Mouse (Mus musculus): ENCODE results near the gene Cdkl1. TPM values are rescaled to one million over a fixed set of nuclear protein-coding genes. Genes with fewer than 3 reads are reported as not detected.
A peak's percentile ranks its signal among the peaks of the same experiment; 100 is the strongest.

The Cdkl1 gene
- polyA plus RNA-seq, 1 experiment from 2014 or later, result 2.3 TPM

- 24% methylated on average over 10 of the region's 10 CpGs for WGBS
- peak; percentile 69; the same call in 1 of the 2 replicates for ATAC-seq (ENCODE audit: low FRiP score, low TSS enrichment)
- TF ChIP-seq CTCF (IDR thresholded peaks at IDR 0.05; ENCODE audit: low read depth), result no peak; the same call in 1 of the 2 replicates
- TF ChIP-seq EP300 (optimal IDR thresholded peaks at IDR 0.05), result no peak
Observed at GRCm38 (mm10) chr12:69751864-69752341, 39.2 kb downstream of the Cdkl1 start.

GRCm38 (mm10) chr12:69744138-69744537, 46.9 kb downstream of the Cdkl1 start:
- H3K9ac ChIP-seq (ENCODE audit: low read length), result no peak overlapping the region
- no peak overlapping the region for H3K4me2 ChIP-seq (replicated peaks; ENCODE audit: low read depth)
- H3K4me1 ChIP-seq (replicated peaks; ENCODE audit: control insufficient read depth, insufficient read depth), result no peaks in the 10 kb centered on the region
- no peaks in the 10 kb centered on the region for H3K27me3 ChIP-seq (ENCODE audit: control insufficient read depth, insufficient read depth, low read length)
- WGBS, result 75% methylated on average over 5 of the region's 5 CpGs
- no peaks in the 10 kb centered on the region for H3K36me3 ChIP-seq (ENCODE audit: control insufficient read depth, insufficient read depth, low read length)
- ATAC-seq (ENCODE audit: low FRiP score, low TSS enrichment) (no peak), DNase-seq (ENCODE audit: low spot score) (no peak)
- H3K9me3 ChIP-seq (ENCODE audit: control insufficient read depth, low read length), result no peaks in the 10 kb centered on the region
- H3K4me3 ChIP-seq (ENCODE audit: low read depth, low read length), result no peak overlapping the region
- no peak overlapping the region for H3K27ac ChIP-seq (replicated peaks)
- TF ChIP-seq EP300 (optimal IDR thresholded peaks at IDR 0.05), result no peak
- TF ChIP-seq CTCF (IDR thresholded peaks at IDR 0.05; ENCODE audit: low read depth), result no peak

More at GRCm38 (mm10) chr12:69751864-69752341, 39.2 kb downstream of the Cdkl1 start:
- Histone ChIP-seq H3K27me3 (ENCODE audit: control insufficient read depth, insufficient read depth, low read length) (no peaks in the 10 kb centered on the region), H3K4me2 (replicated peaks; ENCODE audit: low read depth) (no peak overlapping the region), H3K27ac (replicated peaks) (no peak overlapping the region; the same call in 1 of the 2 replicates), H3K4me1 (replicated peaks; ENCODE audit: control insufficient read depth, insufficient read depth) (0 out of 2 replicates have a peak, but pooled peaks cover 2% of the 10 kb centered on the region), H3K9ac (ENCODE audit: low read length) (no peak overlapping the region), H3K9me3 (ENCODE audit: control insufficient read depth, low read length) (no peaks in the 10 kb centered on the region), H3K4me3 (ENCODE audit: low read depth, low read length) (no peak overlapping the region), H3K36me3 (ENCODE audit: control insufficient read depth, insufficient read depth, low read length) (no peaks in the 10 kb centered on the region)
- no peak for DNase-seq (ENCODE audit: low spot score)

- H3K9ac ChIP-seq (ENCODE audit: low read length), result no peak overlapping the region
- ATAC-seq (ENCODE audit: low FRiP score, low TSS enrichment), result no peak
- TF ChIP-seq CTCF (IDR thresholded peaks at IDR 0.05; ENCODE audit: low read depth), result peak; percentile 22
- TF ChIP-seq EP300 (optimal IDR thresholded peaks at IDR 0.05), result no peak
- H3K4me3 ChIP-seq (ENCODE audit: low read depth, low read length), result no peak overlapping the region
- no peak overlapping the region for H3K4me2 ChIP-seq (replicated peaks; ENCODE audit: low read depth)
- H3K9me3 ChIP-seq (ENCODE audit: control insufficient read depth, low read length), result no peaks in the 10 kb centered on the region
- no peaks in the 10 kb centered on the region for H3K27me3 ChIP-seq (ENCODE audit: control insufficient read depth, insufficient read depth, low read length)
- H3K27ac ChIP-seq (replicated peaks), result no peak overlapping the region
- H3K36me3 ChIP-seq (ENCODE audit: control insufficient read depth, insufficient read depth, low read length), result no peaks in the 10 kb centered on the region
- 63% methylated on average over 5 of the region's 5 CpGs for WGBS
- no peaks in the 10 kb centered on the region for H3K4me1 ChIP-seq (replicated peaks; ENCODE audit: control insufficient read depth, insufficient read depth)
- DNase-seq (ENCODE audit: low spot score), result no peak
Observed at GRCm38 (mm10) chr12:69741965-69742364, 49.1 kb downstream of the Cdkl1 start.

- Histone ChIP-seq H3K9me3 (ENCODE audit: control insufficient read depth, low read length) (no peaks in the 10 kb centered on the region), H3K4me3 (ENCODE audit: low read depth, low read length) (no peak overlapping the region), H3K36me3 (ENCODE audit: control insufficient read depth, insufficient read depth, low read length) (no peaks in the 10 kb centered on the region), H3K9ac (ENCODE audit: low read length) (no peak overlapping the region), H3K4me2 (replicated peaks; ENCODE audit: low read depth) (no peak overlapping the region), H3K27ac (replicated peaks) (no peak overlapping the region), H3K4me1 (replicated peaks; ENCODE audit: control insufficient read depth, insufficient read depth) (no peaks in the 10 kb centered on the region), H3K27me3 (ENCODE audit: control insufficient read depth, insufficient read depth, low read length) (no peaks in the 10 kb centered on the region)
- ATAC-seq (ENCODE audit: low FRiP score, low TSS enrichment) (no peak), DNase-seq (ENCODE audit: low spot score) (no peak)
- TF ChIP-seq EP300 (optimal IDR thresholded peaks at IDR 0.05), result no peak
- TF ChIP-seq CTCF (IDR thresholded peaks at IDR 0.05; ENCODE audit: low read depth), result no peak
- WGBS, result 69% methylated on average over 3 of the region's 3 CpGs
Observed at GRCm38 (mm10) chr12:69733923-69734322, 57.1 kb downstream of the Cdkl1 start.

GRCm38 (mm10) chr12:69733518-69733917, 57.5 kb downstream of the Cdkl1 start:
- DNase-seq (ENCODE audit: low spot score), result no peak
- no peak overlapping the region for H3K4me2 ChIP-seq (replicated peaks; ENCODE audit: low read depth)

GRCm38 (mm10) chr12:69732221-69732620, 58.8 kb downstream of the Cdkl1 start:
- Histone ChIP-seq H3K9ac (ENCODE audit: low read length) (no peak overlapping the region), H3K36me3 (ENCODE audit: control insufficient read depth, insufficient read depth, low read length) (no peaks in the 10 kb centered on the region), H3K27me3 (ENCODE audit: control insufficient read depth, insufficient read depth, low read length) (no peaks in the 10 kb centered on the region), H3K9me3 (ENCODE audit: control insufficient read depth, low read length) (no peaks in the 10 kb centered on the region), H3K4me1 (replicated peaks; ENCODE audit: control insufficient read depth, insufficient read depth) (no peaks in the 10 kb centered on the region), H3K4me3 (ENCODE audit: low read depth, low read length) (no peak overlapping the region), H3K27ac (replicated peaks) (no peak overlapping the region), H3K4me2 (replicated peaks; ENCODE audit: low read depth) (no peak overlapping the region)
- ATAC-seq (ENCODE audit: low FRiP score, low TSS enrichment) (no peak), DNase-seq (ENCODE audit: low spot score) (no peak)
- TF ChIP-seq EP300 (optimal IDR thresholded peaks at IDR 0.05), result no peak
- TF ChIP-seq CTCF (IDR thresholded peaks at IDR 0.05; ENCODE audit: low read depth), result no peak
- WGBS, result 52% methylated on average over 5 of the region's 5 CpGs

More at GRCm38 (mm10) chr12:69733518-69733917, 57.5 kb downstream of the Cdkl1 start:
- Histone ChIP-seq H3K36me3 (ENCODE audit: control insufficient read depth, insufficient read depth, low read length) (no peaks in the 10 kb centered on the region), H3K27ac (replicated peaks) (no peak overlapping the region), H3K4me1 (replicated peaks; ENCODE audit: control insufficient read depth, insufficient read depth) (no peaks in the 10 kb centered on the region), H3K4me3 (ENCODE audit: low read depth, low read length) (no peak overlapping the region), H3K27me3 (ENCODE audit: control insufficient read depth, insufficient read depth, low read length) (no peaks in the 10 kb centered on the region), H3K9me3 (ENCODE audit: control insufficient read depth, low read length) (no peaks in the 10 kb centered on the region), H3K9ac (ENCODE audit: low read length) (no peak overlapping the region)
- 0 out of 2 replicates have a peak, but pooled peaks have one; percentile 70 for ATAC-seq (ENCODE audit: low FRiP score, low TSS enrichment)
- whole genome bisulfite sequencing, result 0% methylated on average over 2 of the region's 2 CpGs
- TF ChIP-seq CTCF (IDR thresholded peaks at IDR 0.05; ENCODE audit: low read depth) (peak; percentile 84), EP300 (optimal IDR thresholded peaks at IDR 0.05) (no peak)
